Mouse (Mus musculus) c-Kit-positive CD71-positive TER-119-negative erythroid progenitor cells, embryonic 14.5 days (primary cell): ENCODE data around the gene Spire2.

Experiments
- DNase-seq: peaks from one replicate; pipeline ENCODE4 v3.0.0-alpha.2; 2013; ENCODE audit warnings: low read depth

The Spire2 gene

DNA sequence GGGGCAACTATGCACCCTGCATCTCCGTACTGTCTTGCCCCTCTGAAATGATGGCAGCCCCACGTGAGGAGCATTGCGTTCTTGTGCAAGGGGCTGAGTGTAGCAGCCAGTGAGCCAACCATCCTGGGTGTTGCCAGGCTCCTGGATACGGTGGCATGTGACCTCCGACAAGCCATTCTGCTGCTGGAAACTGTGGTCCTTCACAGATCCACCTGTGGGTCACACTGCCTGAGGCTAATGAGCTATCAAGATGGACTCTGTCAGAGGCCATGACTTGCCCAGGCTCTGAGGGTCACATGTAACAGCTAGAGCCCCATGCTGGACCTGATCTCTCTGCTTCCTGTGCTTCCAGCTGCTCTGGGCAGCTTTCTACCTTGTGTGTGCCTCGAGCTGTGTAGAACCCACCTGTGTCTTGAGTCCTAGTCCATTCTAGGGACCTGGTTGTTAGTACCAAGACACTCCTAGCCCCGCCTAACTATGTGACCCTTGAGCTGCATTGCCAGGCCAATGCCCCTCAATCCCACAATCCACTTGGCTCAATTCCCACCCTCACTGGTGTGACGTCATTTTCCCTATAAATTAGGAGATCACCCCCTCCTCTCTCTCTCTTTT lies 84.5 kb downstream of the Spire2 start:
- no peak for DNase-seq
